Mouse (Mus musculus): ENCODE results near the gene Gm4744. TPM values are rescaled to one million over a fixed set of nuclear protein-coding genes. Genes with fewer than 3 reads are reported as not detected.
"Not testable (repeated sequence)": the region's sequence is repeated elsewhere in the genome, so short reads cannot be mapped to it uniquely, and the experiment has no call there.

Gene Gm4744
- not detected in 2 replicates for total RNA-seq (2021)
- long read RNA-seq: 0 reads

DNA sequence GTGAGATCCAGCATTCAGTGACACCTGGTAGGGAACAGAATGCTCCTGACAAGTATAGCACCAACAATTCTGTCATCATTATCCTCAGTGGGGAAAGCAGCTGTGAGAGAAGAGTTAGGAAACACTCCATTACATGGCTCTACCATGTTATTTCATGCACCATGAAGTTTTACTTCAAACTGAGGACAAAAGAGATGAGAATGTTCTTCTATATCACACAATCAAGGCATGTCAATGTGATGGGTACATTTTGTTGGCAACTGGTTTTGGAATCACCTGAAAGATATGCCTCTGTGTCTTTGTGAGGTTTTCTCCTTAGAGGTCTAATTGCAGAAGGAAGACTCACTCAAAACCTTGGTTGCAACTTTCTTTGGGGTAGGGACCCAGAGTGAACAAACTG lies at the start of gene Gm4744:
TSS of gene Gm4744 (minus strand) at position 101 of the 400 bp plus-strand sequence.
- no peak for DNase-seq

DNA sequence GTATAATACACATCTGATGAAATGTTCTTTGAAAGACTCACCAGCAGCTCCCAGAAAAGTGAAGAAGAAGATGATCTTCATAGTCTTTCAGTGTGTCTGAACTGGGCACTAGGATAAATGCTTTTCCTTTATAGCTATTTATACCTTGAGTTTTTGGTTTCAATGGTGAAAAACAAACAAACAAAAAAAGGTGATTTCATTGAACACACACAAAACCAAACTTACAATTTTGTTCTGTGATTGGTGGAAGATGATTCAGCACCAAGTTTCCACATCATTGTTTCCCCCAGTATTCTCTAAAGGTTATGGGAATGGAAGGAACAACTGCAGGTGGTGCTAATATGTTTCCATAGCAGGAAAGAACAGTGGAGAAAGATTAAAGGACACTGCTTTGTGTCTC lies 47.7 kb upstream of the Gm4744 start, which contains the start of gene Gm2663:
TSS of gene Gm2663 (minus strand) at position 101 of the 400 bp plus-strand sequence.
- DNase-seq: not testable (repeated sequence)

DNA sequence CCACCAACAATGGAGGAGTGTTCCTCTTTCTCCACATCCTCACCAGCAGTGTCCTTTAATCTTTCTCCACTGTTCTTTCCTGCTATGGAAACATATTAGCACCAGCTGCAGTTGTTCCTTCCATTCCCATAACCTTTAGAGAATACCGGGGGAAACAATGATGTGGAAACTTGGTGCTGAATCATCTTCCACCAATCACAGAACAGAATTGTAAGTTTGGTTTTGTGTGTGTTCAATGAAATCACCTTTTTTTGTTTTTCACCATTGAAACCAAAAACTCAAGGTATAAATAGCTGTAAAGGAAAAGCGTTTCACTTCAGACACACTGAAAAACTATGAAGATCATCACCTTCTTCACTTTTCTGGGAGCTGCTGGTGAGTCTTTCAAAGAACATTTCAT lies 12.8 kb upstream of the Gm4744 start, which contains the start of gene 1810009J06Rik:
TSS of gene 1810009J06Rik (plus strand) at position 301 of the 400 bp plus-strand sequence.
- not testable (repeated sequence) for DNase-seq

DNA sequence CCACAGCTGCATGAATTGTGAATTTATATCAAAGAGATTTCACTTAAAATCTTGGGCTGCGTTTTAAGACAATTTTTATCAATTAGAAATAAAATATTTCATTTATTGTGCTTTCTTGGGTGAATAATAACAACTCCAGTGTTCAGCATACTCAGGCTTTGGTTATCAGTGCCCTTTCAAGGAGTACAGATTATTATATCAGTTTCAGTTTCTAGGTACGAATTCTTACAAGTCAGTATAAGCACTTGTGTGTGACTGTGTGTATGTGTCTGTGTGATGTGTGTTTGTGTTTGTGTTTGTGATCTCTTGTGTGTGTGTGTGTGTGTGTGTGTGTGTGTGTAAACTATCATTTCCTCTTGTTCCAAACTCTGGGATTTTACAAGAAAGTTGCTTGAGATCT lies 2.0 kb upstream of the Gm4744 start:
- DNase-seq: no peak

DNA sequence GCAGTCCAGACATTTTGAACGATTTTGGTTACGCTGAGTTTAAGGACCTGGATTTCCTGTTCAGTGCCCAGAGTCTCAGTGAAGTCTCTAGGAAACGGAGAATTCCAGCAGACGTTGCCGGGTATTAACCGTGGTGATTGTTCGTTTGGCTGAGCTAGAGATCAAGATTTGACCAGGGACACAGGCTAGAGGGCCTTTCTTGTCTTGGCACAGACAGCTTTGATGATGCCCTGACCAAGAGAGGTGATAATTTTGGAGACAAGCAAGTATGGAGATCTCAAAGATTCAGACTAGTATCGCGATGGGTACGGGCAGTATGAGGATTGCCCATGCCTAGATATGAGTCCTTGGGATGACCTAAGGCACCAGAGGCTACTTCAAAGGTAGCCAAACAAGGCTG lies 11.2 kb downstream of the Gm4744 start, which contains the start of gene 1700074P13Rik:
TSS of gene 1700074P13Rik (minus strand) at position 101 of the 400 bp plus-strand sequence.
- DNase-seq: no peak

GRCm38 (mm10) chr6:40919954-40920353 lies 31.7 kb downstream of the Gm4744 start:
- no peak for DNase-seq

- DNase-seq: no peak
Observed at GRCm38 (mm10) chr6:40900287-40900686, 51.4 kb downstream of the Gm4744 start, which contains the start of gene Prss58. Prss58 (minus strand) TSS chr6:40900387.

Other genes starting within 250 kb of the Gm4744 start
- gene Moxd2, start 64.4 kb downstream of the Gm4744 start, total RNA-seq (2021): not detected in 2 replicates
- not detected in 2 replicates for gene Prss58, start 51.5 kb downstream of the Gm4744 start, total RNA-seq (2021)
- not detected in 2 replicates for gene 1700074P13Rik, start 11.3 kb downstream of the Gm4744 start, total RNA-seq (2021)
- gene 1810009J06Rik, start 12.9 kb upstream of the Gm4744 start, total RNA-seq (2021): not detected in 2 replicates
- not detected in 2 replicates for gene Gm2663, start 47.6 kb upstream of the Gm4744 start, total RNA-seq (2021)
- gene 2210010C04Rik, start 83.6 kb upstream of the Gm4744 start, total RNA-seq (2021): not detected in 2 replicates

Data from adrenal gland, postnatal 25 days (tissue).